22 mouse cellular contexts compared by ENCODE assay signal in the genomic region with DNA sequence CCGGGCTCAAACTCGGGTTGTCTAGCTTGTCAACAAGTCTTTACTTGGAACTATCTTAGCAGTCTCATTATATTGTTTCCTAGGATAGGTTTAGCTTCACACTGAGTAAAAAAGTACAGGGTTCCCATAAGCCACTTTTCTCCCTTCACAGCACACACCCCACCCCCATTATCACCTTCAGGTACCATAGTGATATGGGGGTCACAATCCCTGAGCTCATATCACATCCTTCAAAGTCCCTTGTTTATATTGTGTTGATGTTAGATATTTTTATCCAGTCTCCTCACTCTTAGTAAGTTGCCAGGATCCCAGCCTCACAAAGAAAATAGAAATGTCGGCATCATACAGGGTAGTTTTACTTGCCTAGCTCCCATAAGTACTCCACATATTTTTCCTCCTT.
"Had no signal": no experiment of that assay in that cellular context is flagged by ENCODE, and none has a peak within 500 bp of the region (broad histone marks: within the 10 kb centered on the region; RNA-seq: fewer than 3 reads in every experiment).

No protein-coding gene starts in this region.

- H3K4me2 ChIP-seq: lung, embryonic 15.5 days; midbrain, embryonic 12.5 days; neural tube, embryonic 13.5 days; neural tube, embryonic 15.5 days had no signal

- H3K9ac ChIP-seq: lung, embryonic 15.5 days; midbrain, embryonic 12.5 days; neural tube, embryonic 13.5 days; neural tube, embryonic 15.5 days had no signal

- DNase-seq: lung, adult 2 months; lung, postnatal 14 days; lung, postnatal 36 days; midbrain, embryonic 14.5 days; retina, postnatal 1 day; right cerebral cortex, adult 18-20 months; right cerebral cortex, postnatal 25 days; right cerebral cortex, postnatal 4 days; spleen, adult 18-20 months; thymus, adult 18-20 months; thymus, postnatal 14 days; thymus, postnatal 36 days had no signal

- H3K27ac ChIP-seq: lung, embryonic 15.5 days; macrophage; midbrain, embryonic 10.5 days; midbrain, embryonic 12.5 days; neural tube, embryonic 13.5 days; neural tube, embryonic 15.5 days had no signal

- H3K27me3 ChIP-seq: lung, embryonic 15.5 days; midbrain, embryonic 12.5 days; neural tube, embryonic 13.5 days; neural tube, embryonic 15.5 days had no signal

- H3K36me3 ChIP-seq: lung, embryonic 15.5 days; midbrain, embryonic 10.5 days; midbrain, embryonic 12.5 days; neural tube, embryonic 13.5 days; neural tube, embryonic 15.5 days had no signal

- ATAC-seq: lung, postnatal 0 days; midbrain, embryonic 16.5 days had no signal

- H3K4me3 ChIP-seq: lung, embryonic 15.5 days; megakaryocyte, embryonic 14.5 days; midbrain, embryonic 10.5 days; midbrain, embryonic 12.5 days; myocyte; neural tube, embryonic 13.5 days; neural tube, embryonic 15.5 days had no signal

- H3K9me3 ChIP-seq: lung, embryonic 15.5 days; midbrain, embryonic 10.5 days; midbrain, embryonic 12.5 days; neural tube, embryonic 13.5 days; neural tube, embryonic 15.5 days had no signal

- H3K4me1 ChIP-seq: lung, embryonic 15.5 days; midbrain, embryonic 12.5 days; neural tube, embryonic 13.5 days; neural tube, embryonic 15.5 days had no signal
